In genomic region chr5:35814334-35814941, GRCm38 (mm10) we compare ENCODE assay signal across 11 mouse cellular contexts. TPM values are rescaled to one million over a fixed set of nuclear protein-coding genes. Genes with fewer than 3 reads are reported as not detected.
DNase-seq lines count a peak whose midpoint lies in the region; ATAC-seq and TF ChIP-seq lines count a peak whose summit lies in the region.
"Had no signal": no experiment of that assay in that cellular context is flagged by ENCODE, and none has a peak within 500 bp of the region (broad histone marks: within the 10 kb centered on the region; RNA-seq: fewer than 3 reads in every experiment).

No protein-coding gene starts in this region.

- no peaks in the 10 kb centered on the region for H3K36me3 ChIP-seq in hindbrain, embryonic 10.5 days
- no peaks in the 10 kb centered on the region for H3K36me3 ChIP-seq in hindbrain, embryonic 11.5 days (ENCODE audit: control insufficient read depth, insufficient read depth, low read length)
- no peaks in the 10 kb centered on the region for H3K36me3 ChIP-seq in heart, adult 2 months (ENCODE audit: control insufficient read depth, insufficient read depth, low read length)
- H3K36me3 ChIP-seq: limb, embryonic 15.5 days; midbrain, embryonic 12.5 days had no signal

- WGBS in hindbrain, embryonic 10.5 days: 74% methylated on average over 15 of the region's 15 CpGs
- 71% methylated on average over 15 of the region's 15 CpGs for WGBS in hindbrain, embryonic 11.5 days
- 72% methylated on average over 15 of the region's 15 CpGs for WGBS in heart, adult 2 months

- H3K4me3 ChIP-seq in hindbrain, embryonic 10.5 days: no peak overlapping the region
- no peak overlapping the region for H3K4me3 ChIP-seq in hindbrain, embryonic 11.5 days (ENCODE audit: low read depth, low read length)
- no peak overlapping the region for H3K4me3 ChIP-seq in heart, adult 2 months
- H3K4me3 ChIP-seq: limb, embryonic 15.5 days; midbrain, embryonic 12.5 days had no signal

- no peak overlapping the region for H3K9ac ChIP-seq in hindbrain, embryonic 11.5 days (ENCODE audit: low read depth, low read length)
- no peak overlapping the region for H3K9ac ChIP-seq in heart, adult 2 months (ENCODE audit: low read depth, low read length)
- H3K9ac ChIP-seq: limb, embryonic 15.5 days; midbrain, embryonic 12.5 days had no signal

- peaks cover 24% of the 10 kb centered on the region for H3K4me1 ChIP-seq in hindbrain, embryonic 10.5 days (replicated peaks)
- no peaks in the 10 kb centered on the region for H3K4me1 ChIP-seq in hindbrain, embryonic 11.5 days (replicated peaks; ENCODE audit: control insufficient read depth, insufficient read depth, low read length)
- H3K4me1 ChIP-seq in heart, adult 2 months (ENCODE audit: control insufficient read depth, insufficient read depth, low read length): peaks cover 2% of the 10 kb centered on the region; the same call in 1 of the 2 replicates

- no peak for TF ChIP-seq EP300 in heart, adult 2 months (IDR thresholded peaks at IDR 0.05; ENCODE audit: insufficient read depth, low read depth, low read length)

- TF ChIP-seq POLR2A in heart, adult 2 months (IDR thresholded peaks at IDR 0.05; ENCODE audit: insufficient read depth, low read depth, low read length): no peak

- no peak for TF ChIP-seq CTCF in heart, adult 2 months (IDR thresholded peaks at IDR 0.05)

- no peak for ATAC-seq in hindbrain, embryonic 11.5 days (ENCODE audit: low FRiP score)
- peak; percentile 78 for ATAC-seq in frontal cortex, adult (ENCODE audit: low TSS enrichment)

- no peaks in the 10 kb centered on the region for H3K79me2 ChIP-seq in heart, adult 2 months (replicated peaks; ENCODE audit: control insufficient read depth, insufficient read depth, low read length)

- intact Hi-C loops in heart, adult 2 months (cut with DNase I): loop anchor here (5.0 kb wide), 1 partner anchor 43 kb away; no protein-coding TSS in a partner anchor
- intact Hi-C loops in heart, postnatal 10 days (cut with DNase I): loop anchor here (5.0 kb wide), 1 partner anchor 38 kb away; no protein-coding TSS in a partner anchor

- no peak for DNase-seq in hindbrain, embryonic 10.5 days (ENCODE audit: low spot score)
- no peak for DNase-seq in hindbrain, embryonic 11.5 days (ENCODE audit: low spot score)
- DNase-seq in left cerebral cortex, adult 11 months (ENCODE audit: low spot score): peak; percentile 79
- DNase-seq in right cerebral cortex, adult 2 months (ENCODE audit: low spot score in 2 of 2): peak; percentile 84 to 86
- DNase-seq in lung, postnatal 25 days (ENCODE audit: low spot score): no peak
- DNase-seq in heart, adult 2 months: no peak
- no peak for DNase-seq in heart, postnatal 10 days
- DNase-seq: adrenal gland, postnatal 25 days had no signal

- H3K27ac ChIP-seq in hindbrain, embryonic 10.5 days: 0 out of 2 replicates have a peak overlapping the region, but pooled peaks have one; percentile 2
- H3K27ac ChIP-seq in hindbrain, embryonic 11.5 days (ENCODE audit: low read depth, low read length): no peak overlapping the region
- no peak overlapping the region for H3K27ac ChIP-seq in heart, adult 2 months
- H3K27ac ChIP-seq: limb, embryonic 15.5 days; midbrain, embryonic 12.5 days had no signal

- no peaks in the 10 kb centered on the region for H3K9me3 ChIP-seq in hindbrain, embryonic 10.5 days
- H3K9me3 ChIP-seq in hindbrain, embryonic 11.5 days (ENCODE audit: control insufficient read depth, low read length): no peaks in the 10 kb centered on the region
- H3K9me3 ChIP-seq: limb, embryonic 15.5 days; midbrain, embryonic 12.5 days had no signal

- H3K27me3 ChIP-seq in hindbrain, embryonic 10.5 days (ENCODE audit: insufficient read depth, poor library complexity, severe bottlenecking): no peaks in the 10 kb centered on the region
- H3K27me3 ChIP-seq in hindbrain, embryonic 11.5 days (ENCODE audit: control insufficient read depth, insufficient read depth, low read length): no peaks in the 10 kb centered on the region
- H3K27me3 ChIP-seq in heart, adult 2 months (ENCODE audit: control insufficient read depth, insufficient read depth, low read length): no peaks in the 10 kb centered on the region
- H3K27me3 ChIP-seq: limb, embryonic 15.5 days had no signal

- H3K4me2 ChIP-seq in hindbrain, embryonic 11.5 days (replicated peaks; ENCODE audit: low read depth, low read length): no peak overlapping the region
- H3K4me2 ChIP-seq: limb, embryonic 15.5 days; midbrain, embryonic 12.5 days had no signal

RNA-seq across cellular contexts. Expression of gene Ablim2, which starts 56.8 kb away (rescaled TPM):
- polyA plus RNA-seq in hindbrain, embryonic 10.5 days (2016; fragmentation: Nextera tagmentation; extraction: Ambion mirVana): 0.73 and 1.3 TPM in 2 replicates
- 0.60 and 0.82 TPM in 2 replicates for polyA plus RNA-seq in hindbrain, embryonic 11.5 days (2014; fragmentation: Nextera tagmentation; extraction: Ambion mirVana)
- total RNA-seq in heart, adult 2 months (2021): 10 to 100 TPM; 20.1 to 20.8 TPM
- 32.7 and 41.0 TPM in 2 replicates for polyA plus RNA-seq in heart, adult 2 months (2012; rRNA removed)
- total RNA-seq in heart, postnatal 10 days (2021): 10 to 100 TPM in 1 of 2 experiments, 1 to 10 TPM in 1; 9.9 to 12.6 TPM

Comparison
In these comparisons a context has a peak if more than half of its experiments do, and no peak if none do; other contexts are left out.
1. DNase-seq: peak in left cerebral cortex, adult 11 months (single experiment) and right cerebral cortex, adult 2 months (2 of 2); none in hindbrain, embryonic 10.5 days (single experiment), hindbrain, embryonic 11.5 days (single experiment), lung, postnatal 25 days (single experiment), heart, adult 2 months (0 of 2) and heart, postnatal 10 days (0 of 2).
2. RNA of gene Ablim2, which starts 56.8 kb away (polyA plus RNA-seq): 32.7 to 41.0 TPM in heart, adult 2 months; 0.73 to 1.3 TPM in hindbrain, embryonic 10.5 days and 0.60 to 0.82 TPM in hindbrain, embryonic 11.5 days; every median in the first group is over 10 times any median in the second.